Mouse (Mus musculus) frontal cortex, postnatal 36 days (tissue): ENCODE data around the gene Ppa1.
"Not testable (repeated sequence)": the region's sequence is repeated elsewhere in the genome, so short reads cannot be mapped to it uniquely, and the experiment has no call there.

ENCODE experiments used
- DNase-seq, 2 experiments: peaks; one replicate each; pipeline ENCODE4 v3.0.0; 2022; ENCODE audit warnings: low spot score in 2 of 2

The Ppa1 gene

GRCm38 (mm10) chr10:61647790-61648736 is at the start of gene Ppa1:
Gene Ppa1 (plus strand): TSS chr10:61648552.
- DNase-seq: peak; percentile 82 to 85

GRCm38 (mm10) chr10:61599556-61600114 is 48.7 kb upstream of the Ppa1 start:
- no peak for DNase-seq

GRCm38 (mm10) chr10:61602283-61603033 is 45.9 kb upstream of the Ppa1 start:
- peak; percentile 22 to 46 for DNase-seq

- no peak for DNase-seq
Measured at GRCm38 (mm10) chr10:61604376-61605065, 43.8 kb upstream of the Ppa1 start.

GRCm38 (mm10) chr10:61605381-61605780 is 43.0 kb upstream of the Ppa1 start:
- DNase-seq: not testable (repeated sequence)

GRCm38 (mm10) chr10:61605851-61606250 is 42.5 kb upstream of the Ppa1 start:
- peak; percentile 42 to 46 for DNase-seq

GRCm38 (mm10) chr10:61608233-61608632 is 40.1 kb upstream of the Ppa1 start:
- DNase-seq: no peak

- no peak for DNase-seq
Measured at GRCm38 (mm10) chr10:61610650-61611235, 37.6 kb upstream of the Ppa1 start.

- DNase-seq: no peak
Measured at GRCm38 (mm10) chr10:61614311-61614710, 34.0 kb upstream of the Ppa1 start.

GRCm38 (mm10) chr10:61618528-61618927 is 29.8 kb upstream of the Ppa1 start:
- no peak for DNase-seq

- no peak for DNase-seq
Measured at GRCm38 (mm10) chr10:61621681-61622080, 26.7 kb upstream of the Ppa1 start.

- not testable (repeated sequence) for DNase-seq
Measured at GRCm38 (mm10) chr10:61623874-61624273, 24.5 kb upstream of the Ppa1 start.

- no peak for DNase-seq
Measured at GRCm38 (mm10) chr10:61624771-61625170, 23.6 kb upstream of the Ppa1 start.

GRCm38 (mm10) chr10:61625381-61626257 is 22.7 kb upstream of the Ppa1 start:
- peak; percentile 28 to 49 for DNase-seq

GRCm38 (mm10) chr10:61626551-61626950 is 21.8 kb upstream of the Ppa1 start:
- no peak for DNase-seq

- DNase-seq: no peak
Measured at GRCm38 (mm10) chr10:61627195-61627937, 21.0 kb upstream of the Ppa1 start.

GRCm38 (mm10) chr10:61627938-61628250 is 20.5 kb upstream of the Ppa1 start:
- DNase-seq: no peak

- DNase-seq: no peak
Measured at GRCm38 (mm10) chr10:61632445-61632844, 15.9 kb upstream of the Ppa1 start.

GRCm38 (mm10) chr10:61637055-61637454 is 11.3 kb upstream of the Ppa1 start:
- no peak for DNase-seq

- no peak for DNase-seq
Measured at GRCm38 (mm10) chr10:61640363-61640762, 8.0 kb upstream of the Ppa1 start.
